Mouse (Mus musculus) ES-E14 (cell line): ENCODE measurements around the gene Syt13. TPM values are rescaled to one million over a fixed set of nuclear protein-coding genes. Genes with fewer than 3 reads are reported as not detected.

ENCODE experiments used
- DNase-seq: peaks from one replicate; pipeline ENCODE4 v3.0.0-alpha.2; 2013; ENCODE audit warnings: low read depth, low spot score
- H3K27ac ChIP-seq: 2 replicates; pipeline ENCODE4 v1.5.1; 2012; ENCODE audit warnings: low read depth, mild to moderate bottlenecking, low read length, moderate library complexity, mixed read lengths; ENCODE audit not compliant: poor library complexity, insufficient read depth, severe bottlenecking
- H3K36me3 ChIP-seq: 2 replicates; pipeline ENCODE4 v1.6.1; 2012; ENCODE audit warnings: mild to moderate bottlenecking, low read length, moderate library complexity, mixed read lengths; ENCODE audit not compliant: control insufficient read depth, poor library complexity, insufficient read depth, severe bottlenecking
- H3K4me1 ChIP-seq, 2 experiments: fragments of 150-350 bp in 1 of 2; sonication (generic) in 1 of 2; 2 replicates each; pipeline ENCODE4 v1.6.1; 2012; ENCODE audit warnings: low read length in 2 of 2, mild to moderate bottlenecking in 1 of 2, mixed read lengths in 1 of 2; ENCODE audit not compliant: control insufficient read depth in 2 of 2, insufficient read depth in 2 of 2, poor library complexity in 1 of 2
- H3K4me3 ChIP-seq, 2 experiments: fragments of 150-350 bp in 1 of 2; sonication (generic) in 1 of 2; 2 replicates each; pipeline ENCODE4 v1.5.1; 2012; ENCODE audit warnings: low read length in 2 of 2, low read depth in 1 of 2, mild to moderate bottlenecking in 1 of 2, mixed read lengths in 1 of 2; ENCODE audit not compliant: insufficient read depth in 1 of 2, poor library complexity in 1 of 2, severe bottlenecking in 1 of 2
- H3K9ac ChIP-seq: 2 replicates; pipeline ENCODE4 v1.6.1; 2012; ENCODE audit warnings: low read depth, mild to moderate bottlenecking, low read length, mixed read lengths; ENCODE audit not compliant: poor library complexity, insufficient read depth, severe bottlenecking
- H3K9me3 ChIP-seq: fragments of 150-350 bp; sonication (generic); 2 replicates; pipeline ENCODE4 v1.6.1; 2012; ENCODE audit warnings: low read depth, mild to moderate bottlenecking, low read length; ENCODE audit not compliant: control insufficient read depth, insufficient read depth
- CHD2 ChIP-seq: IDR thresholded peaks from 2 replicates; pipeline ENCODE4 v1.6.1; 2014; ENCODE audit warnings: mild to moderate bottlenecking, low read depth, low read length, inconsistent platforms
- HCFC1 ChIP-seq: IDR thresholded peaks from 2 replicates; pipeline ENCODE4 v1.6.1; 2012; ENCODE audit warnings: low read length, inconsistent platforms, borderline replicate concordance; ENCODE audit not compliant: insufficient read depth
- MAFK ChIP-seq: IDR thresholded peaks from 2 replicates; pipeline ENCODE4 v1.6.1; 2014; ENCODE audit warnings: mild to moderate bottlenecking, low read depth, low read length, inconsistent platforms; ENCODE audit not compliant: insufficient read depth
- ZC3H11A ChIP-seq: IDR thresholded peaks from 2 replicates; pipeline ENCODE4 v1.6.1; 2012; ENCODE audit warnings: low read depth, mild to moderate bottlenecking, inconsistent platforms, low read length, borderline replicate concordance
- ZNF384 ChIP-seq: IDR thresholded peaks from 2 replicates; pipeline ENCODE4 v1.6.1; 2012; ENCODE audit warnings: low read depth, low read length, inconsistent platforms
- in situ Hi-C, 2 experiments: fragments of 600-800 bp; cut with MboI; formaldehyde crosslinking; loops; one replicate each; pipeline ENCODE4 v1.15.1; 2025; ENCODE audit warnings: low sequenced_read_pairs in 2 of 2, inconsistent platforms in 1 of 2; ENCODE audit not compliant: unreplicated experiment in 2 of 2
- total RNA-seq: library from RNA; depleted of rRNA; stranded (reverse); fragments of 300-350 nt; gene quantifications from 2 replicates; pipeline ENCODE4 v1.2.3, GENCODE M21; 2012

Gene Syt13
- total RNA-seq, 1 experiment = 5.8 TPM

DNA sequence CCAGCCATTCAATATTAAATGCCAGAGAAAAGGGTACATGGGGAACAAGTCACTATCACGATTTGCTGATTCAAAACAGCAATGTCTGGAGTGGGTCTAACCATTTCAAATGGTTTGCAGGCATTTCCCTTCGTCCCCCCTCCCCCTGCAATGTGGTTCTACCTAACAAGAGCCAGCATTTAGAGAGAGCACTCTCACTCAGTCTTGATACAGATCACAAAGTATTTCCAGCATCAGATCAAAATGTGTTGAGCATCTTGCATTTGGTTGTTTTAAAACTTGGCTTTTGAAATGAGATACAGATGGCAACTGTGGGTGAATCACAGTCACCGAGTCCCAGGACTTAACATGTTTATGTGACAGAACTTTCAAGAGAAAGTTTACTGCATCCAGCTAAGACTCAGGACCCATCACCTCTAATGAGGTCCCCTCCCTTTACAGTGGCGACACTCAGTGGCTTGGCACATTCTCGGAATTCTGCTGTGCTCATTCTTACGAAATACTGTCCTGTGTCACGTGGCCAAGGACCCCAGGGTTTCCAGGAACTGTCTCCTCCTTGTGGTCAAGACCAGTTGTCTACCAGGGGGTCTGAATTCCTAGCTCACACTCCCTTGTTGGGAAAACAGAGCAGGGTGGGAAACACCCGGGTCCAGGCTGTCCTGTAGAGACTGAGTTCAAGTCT lies 67.8 kb downstream of the Syt13 start:
- Histone ChIP-seq H3K9ac (no peak overlapping the region), H3K4me1 (peaks cover 0 to 7% of the 10 kb centered on the region in 2 experiments; a peak in 1 of 4 replicates), H3K36me3 (no peaks in the 10 kb centered on the region), H3K27ac (no peak overlapping the region), H3K9me3 (no peaks in the 10 kb centered on the region), H3K4me3 (no peak overlapping the region)
- in situ Hi-C loops = no loop called here
- TF ChIP-seq MAFK (0 out of 2 replicates have a peak, but pooled peaks have one; percentile 9), ZNF384 (no peak)
- DNase-seq = no peak

DNA sequence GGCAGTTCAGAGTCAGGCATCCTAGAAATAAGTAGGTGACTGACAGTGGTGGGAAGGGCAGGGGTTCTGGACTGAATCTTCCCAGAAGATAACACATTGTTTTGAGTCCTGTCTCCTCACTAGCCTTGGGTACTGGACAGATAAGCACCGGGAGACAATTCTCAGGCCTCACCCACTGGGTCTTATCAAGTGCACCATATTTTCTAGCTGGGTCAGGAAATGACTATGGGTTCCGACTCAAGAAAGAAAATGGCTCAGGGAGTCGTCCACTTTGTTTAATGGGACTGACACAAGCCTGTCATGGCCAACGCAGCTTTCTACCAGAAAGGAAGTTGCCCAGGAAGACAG lies 68.3 kb downstream of the Syt13 start:
- H3K4me1 ChIP-seq = peaks cover 0 to 8% of the 10 kb centered on the region in 2 experiments; a peak in 1 of 4 replicates
- H3K27ac ChIP-seq = no peak overlapping the region
- H3K36me3 ChIP-seq = no peaks in the 10 kb centered on the region
- in situ Hi-C loops = no loop called here
- H3K4me3 ChIP-seq = no peak overlapping the region
- TF ChIP-seq ZC3H11A = no peak
- no peaks in the 10 kb centered on the region for H3K9me3 ChIP-seq
- no peak for DNase-seq
- no peak overlapping the region for H3K9ac ChIP-seq

DNA sequence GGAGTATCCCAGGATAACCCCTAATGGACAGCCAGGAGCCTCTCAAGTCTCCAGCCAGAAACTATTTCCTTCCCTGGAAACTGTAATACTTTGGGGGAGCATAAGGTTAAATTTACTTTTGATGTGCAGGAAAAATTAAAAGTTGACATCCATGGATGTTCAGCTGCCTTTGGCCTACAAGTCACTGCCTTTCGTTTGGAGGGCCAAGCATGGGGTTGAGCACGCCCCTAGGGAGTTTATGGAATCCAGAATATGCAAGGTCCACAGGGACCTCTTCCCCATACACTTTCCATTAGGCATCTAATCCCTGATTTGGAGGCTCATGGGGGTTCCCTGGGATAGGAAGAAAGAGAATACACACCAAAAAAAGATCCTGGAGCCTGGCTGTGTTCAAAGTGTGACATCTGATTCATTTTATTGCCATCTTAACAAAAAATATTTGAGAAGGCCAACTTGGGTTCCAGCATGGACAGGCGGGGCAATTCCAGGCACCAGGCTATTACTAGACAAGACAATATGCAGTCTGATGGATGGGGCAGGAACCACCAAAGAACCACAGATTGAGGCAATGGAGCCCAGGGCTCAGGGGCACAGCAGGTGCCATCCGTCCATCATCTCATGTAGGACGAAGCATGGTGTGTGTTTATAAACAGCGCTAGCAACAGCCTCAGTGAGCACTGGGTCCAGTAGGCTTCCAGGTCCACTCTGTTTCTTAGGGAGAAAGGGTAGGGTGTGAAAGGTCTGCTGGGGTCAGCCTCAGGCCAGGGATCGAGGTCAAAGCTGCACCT lies 69.6 kb downstream of the Syt13 start:
- Histone ChIP-seq H3K4me3 (no peak overlapping the region), H3K4me1 (peaks cover 0 to 19% of the 10 kb centered on the region in 2 experiments; a peak in 1 of 4 replicates), H3K9ac (no peak overlapping the region), H3K27ac (no peak overlapping the region), H3K9me3 (no peaks in the 10 kb centered on the region), H3K36me3 (no peaks in the 10 kb centered on the region)
- TF ChIP-seq CHD2 (no peak), HCFC1 (no peak), ZNF384 (no peak), ZC3H11A (no peak), MAFK (no peak)
- in situ Hi-C loops = no loop called here
- DNase-seq = no peak

DNA sequence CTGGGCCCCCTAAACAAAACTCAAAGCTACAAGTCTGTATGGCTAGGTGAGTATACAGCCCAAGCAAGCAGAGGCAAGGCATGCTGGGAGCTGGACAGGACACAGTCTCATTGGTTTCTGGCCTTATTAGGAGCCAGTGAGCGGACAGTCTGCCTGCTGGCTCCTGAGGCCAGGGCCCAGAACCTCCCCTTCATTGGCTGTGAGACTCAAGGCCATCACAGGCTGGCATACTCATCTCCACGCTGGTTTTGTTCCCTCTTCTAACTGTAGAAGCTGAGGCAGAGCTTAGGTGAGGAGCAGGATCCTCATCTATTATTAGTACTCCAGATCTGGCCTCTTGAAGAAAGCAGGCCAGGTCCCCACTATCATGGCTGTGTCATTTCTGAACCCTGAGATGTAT lies 70.3 kb downstream of the Syt13 start:
- TF ChIP-seq HCFC1 = no peak
- no peak for TF ChIP-seq ZC3H11A
- no peak for TF ChIP-seq CHD2
- TF ChIP-seq ZNF384 = no peak
- no peak for TF ChIP-seq MAFK
- DNase-seq = no peak
- H3K27ac ChIP-seq = no peak overlapping the region
- H3K36me3 ChIP-seq = no peaks in the 10 kb centered on the region
- H3K4me3 ChIP-seq = no peak overlapping the region
- peaks cover 0 to 19% of the 10 kb centered on the region in 2 experiments; a peak in 1 of 4 replicates for H3K4me1 ChIP-seq
- in situ Hi-C loops = no loop called here
- H3K9ac ChIP-seq = no peak overlapping the region
- no peaks in the 10 kb centered on the region for H3K9me3 ChIP-seq

DNA sequence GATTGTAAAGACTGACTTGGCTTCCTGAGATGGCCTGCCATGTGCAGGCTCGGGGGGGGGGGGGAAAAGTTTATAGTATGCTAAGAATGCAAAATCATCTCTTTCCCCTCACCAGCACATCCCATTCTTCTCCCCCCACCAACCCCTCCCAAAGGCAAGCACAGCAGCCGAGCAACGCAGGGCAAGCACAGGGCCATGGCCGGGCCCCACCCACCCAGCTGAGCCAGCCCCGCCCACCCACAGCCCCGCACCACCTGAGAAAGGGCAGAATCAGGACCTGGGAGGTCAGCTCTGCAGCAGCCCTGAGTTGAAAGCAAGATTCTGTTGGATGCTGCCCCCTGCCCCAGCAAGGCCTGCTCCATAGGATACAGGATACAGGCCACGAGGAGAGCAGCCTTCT lies 70.7 kb downstream of the Syt13 start:
- no peak overlapping the region for H3K9ac ChIP-seq
- no peak overlapping the region for H3K4me3 ChIP-seq
- no peak for TF ChIP-seq HCFC1
- TF ChIP-seq MAFK = no peak
- no peak for TF ChIP-seq ZC3H11A
- TF ChIP-seq ZNF384 = no peak
- TF ChIP-seq CHD2 = no peak
- no peaks in the 10 kb centered on the region for H3K36me3 ChIP-seq
- in situ Hi-C loops = no loop called here
- no peak for DNase-seq
- H3K4me1 ChIP-seq = peaks cover 0 to 17% of the 10 kb centered on the region in 2 experiments; a peak in 1 of 4 replicates
- no peak overlapping the region for H3K27ac ChIP-seq
- no peaks in the 10 kb centered on the region for H3K9me3 ChIP-seq
